Mouse (Mus musculus) cerebellum, postnatal 25 days (tissue): ENCODE results near the gene Gria3.

Experiments
- DNase-seq, 2 experiments: peaks; one replicate each; pipeline ENCODE4 v3.0.0; 2021; ENCODE audit warnings: mixed read lengths in 2 of 2

The Gria3 gene

DNA sequence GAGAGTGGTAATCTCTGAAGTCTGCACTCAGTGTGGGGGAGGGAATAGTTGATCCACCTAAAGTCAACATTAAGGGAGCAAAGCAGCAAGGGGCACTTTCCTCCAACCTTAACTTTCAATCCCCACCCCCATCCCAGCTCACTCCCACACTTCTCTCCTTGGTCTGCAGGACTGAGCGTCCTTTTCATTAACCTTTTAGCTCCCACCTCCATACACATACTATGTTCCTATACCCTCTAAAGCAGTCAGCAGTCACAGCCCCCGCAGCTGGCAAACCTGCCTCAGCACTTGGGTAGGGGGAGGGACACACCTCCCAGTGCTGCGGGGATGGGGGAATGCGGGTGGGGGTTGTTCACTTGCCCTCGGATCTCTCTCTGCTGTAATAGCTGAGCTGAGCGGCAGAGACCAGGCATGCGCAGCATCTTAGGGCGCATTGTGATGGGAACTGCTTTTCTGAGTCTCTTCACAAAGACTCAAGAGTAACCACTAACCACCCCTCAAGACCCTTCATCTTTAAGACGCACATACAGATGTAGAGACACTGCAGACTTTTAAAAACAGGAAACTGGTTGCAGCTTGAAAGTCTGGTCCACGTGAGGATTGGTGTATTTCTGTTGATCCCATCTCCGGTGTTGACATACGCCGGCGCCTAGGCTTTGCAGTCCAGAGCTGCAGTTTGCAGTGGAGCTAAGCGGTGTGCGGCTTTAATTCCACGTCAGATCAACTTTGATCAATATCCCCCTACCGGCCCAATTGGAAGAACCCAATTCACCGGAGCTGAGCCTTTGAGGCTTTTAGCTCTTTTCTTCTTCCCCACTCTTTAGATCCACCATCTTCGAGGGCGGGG lies at the start of gene Gria3:
Gene Gria3 (plus strand): TSS at position 797 of the 847 bp plus-strand sequence.
- DNase-seq, result peak; percentile 13 to 15

GRCm38 (mm10) chrX:41387086-41387485 lies 13.6 kb upstream of the Gria3 start:
- peak in 1 of 2 experiments; percentile 19 for DNase-seq

GRCm38 (mm10) chrX:41389079-41389478 lies 11.6 kb upstream of the Gria3 start:
- no peak for DNase-seq

DNA sequence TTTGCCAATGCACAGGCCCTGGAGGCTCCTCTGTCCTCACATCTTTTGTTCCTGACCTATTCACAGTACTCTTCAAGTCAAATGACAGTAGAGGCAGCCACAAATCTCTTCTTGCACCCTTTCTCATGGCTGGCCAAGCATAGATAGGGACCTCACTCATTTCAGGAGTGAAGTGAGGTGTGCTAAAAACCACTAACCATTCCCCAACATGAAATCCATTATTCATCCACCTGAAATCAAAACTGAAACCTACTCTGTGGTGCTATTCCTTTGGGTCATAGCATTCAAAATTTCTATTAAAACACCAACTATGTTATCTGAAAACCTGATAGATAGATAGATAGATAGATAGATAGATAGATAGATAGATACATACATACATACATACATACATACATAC lies 2.2 kb upstream of the Gria3 start:
- DNase-seq, result no peak

- DNase-seq, result peak; percentile 4 to 22
These were observed 532 bp downstream of the Gria3 start for GRCm38 (mm10) chrX:41401186-41401585.

DNA sequence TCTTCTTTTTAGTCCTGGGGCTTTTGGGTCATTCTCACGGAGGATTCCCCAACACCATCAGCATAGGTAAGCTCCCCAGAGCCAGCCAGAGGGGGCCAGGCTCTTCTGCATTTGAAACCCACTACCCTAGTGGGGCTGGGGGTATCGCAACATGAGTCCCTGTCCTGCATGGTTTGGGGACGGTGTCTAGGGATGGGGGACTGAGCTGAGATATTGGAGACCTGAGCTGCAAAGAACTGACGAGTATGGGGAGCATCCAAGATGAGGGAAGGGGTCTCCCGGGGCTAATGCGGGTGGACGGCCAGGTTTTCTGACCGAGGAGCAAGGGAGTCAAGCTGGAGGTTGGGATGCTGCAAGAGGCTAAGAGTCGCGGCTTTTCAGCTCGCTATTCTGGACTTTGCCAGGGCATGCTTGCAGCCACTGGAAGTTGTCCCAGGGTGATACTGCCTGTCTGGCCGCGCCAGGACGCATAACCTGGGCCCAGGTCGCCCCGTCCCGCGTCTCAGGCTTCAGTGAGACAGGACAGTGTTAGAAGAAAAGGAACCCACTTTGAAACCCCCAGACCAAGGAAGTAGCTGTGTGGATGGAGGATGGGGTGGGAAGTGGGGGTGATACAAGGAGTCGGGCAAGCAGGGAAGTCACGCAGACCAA lies 1.1 kb downstream of the Gria3 start:
- DNase-seq, result peak; percentile 21 to 24

DNA sequence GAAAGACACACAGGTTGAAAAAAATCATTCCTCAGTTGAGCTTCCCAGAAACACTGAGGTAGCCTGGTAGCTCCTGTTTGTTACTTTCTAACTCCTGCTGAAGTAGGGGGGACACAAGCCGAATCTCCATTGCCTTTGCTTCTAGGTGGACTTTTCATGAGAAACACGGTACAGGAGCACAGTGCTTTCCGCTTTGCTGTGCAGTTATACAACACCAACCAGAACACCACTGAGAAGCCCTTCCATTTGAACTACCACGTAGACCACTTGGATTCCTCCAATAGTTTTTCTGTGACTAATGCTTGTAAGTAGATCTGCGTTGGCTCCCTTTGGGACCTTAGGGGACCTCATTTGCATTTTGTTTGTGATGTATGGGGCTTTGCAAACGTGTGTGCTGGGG lies 2.0 kb downstream of the Gria3 start:
- no peak for DNase-seq

- no peak for DNase-seq
These were observed 5.6 kb downstream of the Gria3 start for GRCm38 (mm10) chrX:41406288-41406687.

GRCm38 (mm10) chrX:41409791-41410190 lies 9.1 kb downstream of the Gria3 start:
- DNase-seq, result peak in 1 of 2 experiments; percentile 1

DNA sequence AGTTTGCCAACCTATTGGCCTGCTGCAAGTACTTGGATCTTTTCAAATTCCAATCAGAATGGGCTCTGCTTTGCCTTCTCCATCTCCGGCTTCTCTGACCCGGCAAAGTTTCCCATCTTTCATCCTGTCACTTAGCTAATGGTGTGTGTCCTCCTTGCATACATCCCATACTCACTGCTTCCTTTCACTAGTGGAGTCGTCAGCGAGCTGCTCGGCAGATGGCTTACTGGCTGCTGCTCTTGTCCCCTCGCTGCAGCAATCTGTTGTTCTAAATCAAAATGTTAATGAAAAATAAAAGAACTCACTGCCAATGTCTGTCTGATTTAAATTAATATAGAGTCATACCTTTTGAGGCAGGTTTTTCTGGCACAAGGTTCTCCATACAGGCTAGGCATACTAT lies 25.0 kb downstream of the Gria3 start:
- peak; percentile 6 to 15 for DNase-seq

DNA sequence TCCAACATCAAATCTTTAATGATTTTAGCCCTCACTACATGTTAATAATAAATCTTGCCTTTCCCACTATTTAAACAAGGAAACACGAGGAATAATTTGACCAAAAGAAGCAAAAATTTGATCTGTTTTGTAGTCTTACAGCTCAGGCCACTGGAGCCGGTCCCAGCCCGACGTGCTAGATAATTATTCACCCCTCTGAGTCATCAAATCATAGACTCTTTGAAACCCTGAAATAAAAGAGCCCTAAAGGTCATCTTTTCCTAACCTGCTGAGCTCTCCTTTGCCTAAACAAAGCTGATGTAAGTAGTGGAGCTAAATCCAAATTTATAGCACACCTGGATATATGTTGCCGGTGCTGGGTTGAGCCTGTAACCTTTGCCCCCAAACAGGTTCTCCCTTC lies 27.4 kb downstream of the Gria3 start:
- DNase-seq, result no peak

GRCm38 (mm10) chrX:41435541-41435940 lies 34.9 kb downstream of the Gria3 start:
- no peak for DNase-seq

GRCm38 (mm10) chrX:41438841-41439240 lies 38.2 kb downstream of the Gria3 start:
- DNase-seq, result peak in 1 of 2 experiments; percentile 3

DNA sequence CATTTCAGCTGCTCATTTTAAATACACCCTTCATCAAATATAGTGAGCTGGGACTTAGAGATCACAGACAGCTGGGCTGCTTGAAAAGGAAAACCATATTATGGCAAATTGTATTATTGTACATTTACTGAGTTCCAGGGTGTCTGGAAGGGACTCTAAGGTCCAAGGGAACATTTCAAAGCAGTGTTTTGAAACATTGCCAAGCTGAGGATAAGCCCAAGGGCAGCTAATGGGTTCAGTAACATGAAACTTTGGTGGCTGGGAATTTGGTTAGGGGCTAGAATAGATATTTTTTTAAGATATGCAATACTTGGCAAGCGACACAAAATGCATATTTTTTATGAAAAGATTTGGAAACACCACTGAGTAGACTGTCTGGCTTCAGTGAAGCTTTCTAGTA lies 48.2 kb downstream of the Gria3 start:
- DNase-seq, result no peak

DNA sequence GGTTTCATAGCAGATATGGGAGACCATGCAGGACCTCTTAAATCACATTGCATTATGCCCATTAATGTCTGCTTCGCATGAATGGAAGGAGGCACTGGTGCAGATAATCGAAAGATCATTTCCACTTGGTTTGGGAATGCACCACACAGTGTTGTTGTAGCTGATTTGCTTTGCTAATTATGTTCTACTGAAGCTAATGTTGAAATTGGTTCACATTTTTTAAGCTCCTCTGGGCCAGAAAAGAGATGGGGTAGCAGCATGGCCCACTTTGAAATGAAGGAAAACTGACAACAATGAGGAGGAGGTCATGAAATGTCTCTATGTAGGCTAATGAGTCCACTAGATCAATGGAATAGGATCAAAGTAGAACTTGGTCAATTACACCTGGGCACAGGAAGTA lies 76.8 kb downstream of the Gria3 start:
- DNase-seq, result no peak

DNA sequence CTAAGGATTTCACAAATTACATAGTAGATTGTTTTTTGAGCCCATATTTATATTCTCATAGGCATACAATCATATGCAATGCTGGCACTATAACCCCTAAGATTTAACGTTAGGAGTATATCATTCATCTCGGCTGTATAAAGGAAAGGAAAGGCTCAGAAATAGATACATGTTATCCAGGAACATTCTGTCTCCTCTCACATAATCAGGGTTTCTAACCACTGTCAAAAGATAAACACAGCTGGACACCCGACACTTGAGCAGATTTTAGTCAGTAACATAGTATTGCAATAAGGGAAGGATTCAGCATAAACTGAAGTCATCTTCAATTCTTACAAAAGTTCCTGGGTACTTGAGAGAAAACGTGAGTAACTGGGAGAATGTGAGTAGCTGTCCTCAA lies 95.9 kb downstream of the Gria3 start:
- no peak for DNase-seq

DNA sequence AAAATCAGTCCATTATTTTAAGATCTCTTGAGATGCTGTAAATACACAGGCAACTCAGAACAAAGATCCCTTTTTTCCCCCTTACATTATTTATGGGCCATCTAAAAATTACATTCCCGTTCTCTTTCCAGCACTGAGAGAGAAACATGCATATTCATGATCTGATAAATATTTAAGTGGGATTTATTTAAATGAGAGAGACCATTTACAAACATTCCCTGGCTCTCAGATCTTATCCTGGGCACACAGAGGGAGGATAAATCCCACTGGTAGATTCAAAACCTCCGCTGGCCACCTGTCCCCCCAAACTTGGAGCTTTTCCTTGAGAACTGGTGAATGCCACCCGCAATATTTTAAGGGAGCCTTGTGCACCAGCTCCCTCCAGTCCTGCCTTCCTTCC lies 104.7 kb downstream of the Gria3 start:
- DNase-seq, result no peak

- no peak for DNase-seq
These were observed 107.3 kb downstream of the Gria3 start for GRCm38 (mm10) chrX:41507959-41508358.

DNA sequence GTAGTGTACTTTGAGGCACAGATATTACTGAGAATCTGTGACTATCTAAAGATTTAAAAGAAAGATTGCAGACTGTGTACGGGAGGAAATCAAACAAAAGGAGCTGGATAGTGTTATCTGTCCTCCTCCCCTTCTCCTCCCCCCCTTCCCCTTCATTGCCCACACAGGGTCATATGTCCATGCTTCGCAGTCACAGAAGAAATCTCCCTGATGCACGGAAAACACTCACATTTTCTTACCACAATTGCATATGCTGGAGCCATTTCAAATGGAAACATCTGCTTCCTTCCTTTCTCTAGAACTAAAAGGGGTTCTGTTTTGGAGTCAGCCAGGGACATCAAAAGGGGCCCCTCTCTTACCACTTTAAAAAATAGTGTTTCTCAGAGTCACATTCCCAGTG lies 114.3 kb downstream of the Gria3 start:
- DNase-seq, result no peak

- DNase-seq, result no peak
These were observed 131.9 kb downstream of the Gria3 start for GRCm38 (mm10) chrX:41532511-41532910.

DNA sequence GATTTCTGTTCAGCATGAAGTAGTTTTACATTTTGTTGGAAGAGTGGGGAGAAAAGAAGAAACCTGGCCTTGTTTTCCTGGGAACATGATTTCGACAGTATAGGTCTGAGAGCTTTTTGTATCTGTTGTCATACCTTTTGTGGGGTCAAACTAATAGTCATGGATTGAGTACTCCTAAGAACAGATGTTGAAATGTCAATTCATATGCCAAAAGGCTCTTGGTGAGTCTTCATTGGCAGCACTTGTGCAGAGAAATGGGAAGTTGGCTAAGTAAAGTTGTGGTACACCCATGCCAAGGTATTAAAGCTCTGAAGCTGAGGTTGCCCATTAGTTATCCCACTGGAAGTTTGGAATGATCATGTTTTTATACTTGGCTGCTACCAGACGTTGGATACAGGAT lies 135.2 kb downstream of the Gria3 start:
- DNase-seq, result no peak

GRCm38 (mm10) chrX:41562296-41563060 lies 161.8 kb downstream of the Gria3 start:
- peak in 1 of 2 experiments; percentile 7 for DNase-seq

DNA sequence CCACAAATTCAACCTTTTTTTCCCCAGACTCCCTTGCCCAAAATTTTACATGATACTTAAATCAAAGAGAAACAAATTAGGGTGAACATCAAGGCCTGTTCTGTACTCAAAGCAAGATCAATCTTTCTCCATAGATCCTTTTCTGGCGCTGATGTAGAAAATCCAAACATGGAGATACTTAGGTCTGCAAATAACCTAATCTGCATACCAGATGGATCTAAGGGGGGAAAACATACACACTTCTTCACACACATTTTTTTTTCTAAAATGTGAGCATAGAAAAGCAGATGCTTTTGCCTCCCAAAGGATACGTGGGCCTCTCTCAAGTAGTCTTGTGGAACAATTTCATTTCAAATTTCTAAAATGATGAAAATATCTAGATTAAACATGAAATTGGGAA lies 164.2 kb downstream of the Gria3 start:
- no peak for DNase-seq

- DNase-seq, result no peak
These were observed 172.4 kb downstream of the Gria3 start for GRCm38 (mm10) chrX:41573079-41573478.
